Mouse (Mus musculus) bone marrow, adult 2 months (tissue): ENCODE results near the gene Arhgap23. TPM values are rescaled to one million over a fixed set of nuclear protein-coding genes. Genes with fewer than 3 reads are reported as not detected.

Source experiments
- H3K27ac ChIP-seq: fragments of 200-500 bp; 2 replicates; pipeline ENCODE4 v1.5.1; 2012; ENCODE audit warnings: low read depth, mild to moderate bottlenecking, control low read depth, inconsistent platforms, low read length; ENCODE audit not compliant: control insufficient read depth, poor library complexity, insufficient read depth
- H3K4me1 ChIP-seq: fragments of 200-500 bp; 2 replicates; pipeline ENCODE4 v1.6.1; 2011; ENCODE audit warnings: low read length; ENCODE audit not compliant: control insufficient read depth, insufficient read depth
- H3K4me3 ChIP-seq: fragments of 200-500 bp; replicated peaks from 2 replicates; pipeline ENCODE3; 2011; ENCODE audit warnings: mild to moderate bottlenecking, low read depth, low read length, control low read depth; ENCODE audit not compliant: control insufficient read depth
- CTCF ChIP-seq: fragments of 200-500 bp; IDR thresholded peaks from 2 replicates; pipeline ENCODE4 v1.5.1; 2011; ENCODE audit warnings: low read length, control low read depth; ENCODE audit not compliant: control insufficient read depth, insufficient read depth
- POLR2A ChIP-seq: fragments of 200-500 bp; IDR thresholded peaks from 2 replicates; pipeline ENCODE4 v1.6.1; 2011; ENCODE audit warnings: low read depth, mild to moderate bottlenecking, control low read depth, low read length, borderline replicate concordance; ENCODE audit not compliant: control insufficient read depth
- WGBS: fragments of 180-500 bp; shearing (Covaris S2); methylation state at CpG from one replicate; pipeline ENCODE4 v1.1.7; 2018; 5-methylcytosine and 5-hydroxymethylcytosine counted together
- polyA plus RNA-seq: library from polyadenylated mRNA; stranded (reverse); fragments of >200 nt; gene quantifications from 2 replicates; pipeline ENCODE4 v1.2.4, GENCODE M21; 2011; ENCODE audit warnings: low replicate concordance; ENCODE audit not compliant: missing spikeins, insufficient read depth, insufficient read length

The Arhgap23 gene
- polyA plus RNA-seq, 1 experiment, result 39.9 TPM

DNA sequence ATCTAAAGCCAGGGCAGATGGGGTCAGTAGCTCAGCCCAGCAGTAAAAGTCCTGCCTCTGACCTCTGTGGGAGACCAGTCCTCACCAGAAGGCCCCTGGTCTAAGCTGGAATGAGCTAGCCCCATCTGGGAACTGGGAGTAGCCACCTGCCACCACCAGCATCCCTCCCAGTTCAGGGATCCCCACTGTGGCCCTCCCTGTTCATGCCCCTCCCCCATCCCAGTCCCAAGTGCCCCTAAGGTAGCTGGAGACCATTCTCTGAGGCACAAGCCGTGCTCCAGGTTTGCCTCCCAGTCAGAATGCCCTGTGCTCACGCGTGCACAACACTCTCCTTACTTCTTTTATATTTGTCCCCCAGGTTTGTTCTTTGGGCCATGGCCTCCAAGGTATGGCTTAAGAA is 97.7 kb downstream of the Arhgap23 start:
- WGBS, result 92% methylated on average over 3 of the region's 3 CpGs
- Histone ChIP-seq H3K4me1 (peaks cover 3% of the 10 kb centered on the region; the same call in 1 of the 2 replicates), H3K4me3 (no peak overlapping the region), H3K27ac (no peak overlapping the region)
- TF ChIP-seq POLR2A, result no peak
- TF ChIP-seq CTCF, result no peak

DNA sequence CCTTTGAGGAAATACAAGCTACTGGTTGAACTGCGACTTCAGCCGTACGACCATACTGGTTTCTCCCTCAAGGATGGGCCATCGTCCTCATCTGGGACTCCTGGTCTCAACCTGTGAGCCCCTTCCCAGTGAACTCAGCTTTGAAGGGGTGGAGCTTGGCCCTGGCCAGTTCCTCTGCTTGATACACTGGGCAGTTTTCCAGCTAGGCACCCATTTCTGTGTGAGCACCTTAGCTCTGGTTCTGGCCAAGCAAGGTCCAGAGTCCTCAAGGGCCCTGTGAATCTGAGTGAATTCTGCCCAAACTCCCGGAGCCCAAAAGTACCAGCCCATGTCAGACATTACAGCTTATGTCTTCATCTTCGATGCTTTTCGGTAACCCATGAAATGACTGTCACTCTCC is 105.2 kb downstream of the Arhgap23 start:
- H3K4me3 ChIP-seq, result no peak overlapping the region
- no peaks in the 10 kb centered on the region for H3K4me1 ChIP-seq
- 87% methylated on average over 7 of the region's 7 CpGs for WGBS
- no peak for TF ChIP-seq POLR2A
- no peak for TF ChIP-seq CTCF
- H3K27ac ChIP-seq, result no peak overlapping the region

DNA sequence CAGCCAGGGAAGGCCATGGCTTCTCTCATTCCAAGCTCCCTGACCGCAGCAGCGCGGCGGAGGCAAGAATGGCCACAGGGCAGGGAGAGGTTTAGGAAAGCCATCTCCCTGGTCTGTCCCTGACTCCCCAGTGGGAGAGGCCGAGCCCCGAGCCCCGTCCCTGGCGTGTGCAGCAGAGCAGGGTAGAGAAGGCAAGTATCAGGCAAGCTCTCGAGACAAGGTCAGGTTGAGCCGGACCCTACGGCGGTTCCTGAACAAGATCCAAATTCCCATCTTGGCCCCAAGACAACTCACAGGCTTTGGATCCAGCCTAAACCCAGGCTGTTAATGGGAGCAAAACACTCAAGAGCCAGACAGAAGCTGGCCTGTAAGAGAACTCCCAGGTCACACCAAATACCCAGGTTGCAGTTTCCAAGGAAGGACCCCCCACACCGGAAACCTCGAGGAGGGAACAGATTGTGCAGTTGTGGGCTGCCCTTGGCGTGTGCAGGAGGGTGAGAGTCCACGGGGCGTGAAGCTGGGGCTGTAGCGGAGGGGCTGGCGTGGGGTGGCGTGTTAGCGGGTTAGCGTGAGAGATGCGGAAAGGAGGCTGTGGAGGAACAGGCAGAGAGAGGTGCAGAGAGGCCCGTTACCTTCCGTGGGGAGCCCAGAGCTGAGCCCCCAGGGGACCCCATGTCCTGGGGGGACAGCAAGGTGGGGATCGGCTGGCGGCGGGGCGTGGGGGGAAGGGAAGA is 106.6 kb downstream of the Arhgap23 start:
- Histone ChIP-seq H3K4me3 (no peak overlapping the region), H3K4me1 (no peaks in the 10 kb centered on the region), H3K27ac (no peak overlapping the region)
- TF ChIP-seq CTCF, result no peak
- no peak for TF ChIP-seq POLR2A
- 86% methylated on average over 29 of the region's 29 CpGs for WGBS

DNA sequence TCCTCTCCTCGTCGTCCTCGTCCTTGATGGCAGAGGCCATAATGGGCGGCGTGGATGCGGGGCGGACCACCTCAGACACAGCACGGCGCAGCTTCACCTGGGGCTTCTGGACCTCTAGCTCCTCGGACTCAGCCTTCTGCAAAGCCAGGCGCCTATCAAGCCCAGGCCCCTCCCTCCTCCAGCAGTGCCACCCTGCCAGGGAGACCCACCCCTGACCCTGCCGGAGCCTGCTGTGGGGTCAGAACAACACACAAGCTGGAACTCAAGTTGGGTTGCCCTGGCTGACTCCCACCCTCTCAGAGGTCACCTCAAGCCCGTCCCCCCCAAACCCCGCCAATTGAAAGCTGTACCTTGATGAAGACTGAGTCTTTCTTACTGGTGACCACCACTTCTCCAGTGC is 107.8 kb downstream of the Arhgap23 start:
- no peak for TF ChIP-seq POLR2A
- TF ChIP-seq CTCF, result no peak
- WGBS, result 81% methylated on average over 14 of the region's 14 CpGs

DNA sequence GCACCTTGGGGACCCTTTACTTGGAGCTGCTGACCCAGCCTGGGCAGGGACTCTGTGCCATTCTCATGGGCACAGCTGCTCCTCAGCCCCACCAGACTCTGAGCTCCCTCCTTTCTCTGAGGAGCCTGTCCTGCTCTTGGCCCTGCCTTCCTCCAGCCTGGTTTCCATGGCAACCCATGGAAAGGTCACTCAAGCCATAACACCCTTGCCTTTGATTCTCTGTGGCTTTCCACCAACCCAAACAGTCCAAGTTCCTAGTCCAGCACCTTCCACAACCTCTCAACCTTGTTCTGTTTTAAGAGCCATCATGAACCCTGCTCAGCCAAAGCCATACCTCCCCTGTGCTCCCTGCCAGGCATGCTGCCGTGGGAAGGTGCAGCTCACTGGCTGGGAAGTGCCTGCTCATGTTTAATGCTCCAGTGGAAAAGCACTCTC is 108.5 kb downstream of the Arhgap23 start:
- 52% methylated on average over 1 of the region's 1 CpGs for WGBS
- H3K4me3 ChIP-seq, result no peak overlapping the region
- H3K4me1 ChIP-seq, result no peaks in the 10 kb centered on the region
- TF ChIP-seq POLR2A, result no peak
- TF ChIP-seq CTCF, result no peak
- H3K27ac ChIP-seq, result no peak overlapping the region

More for the DNA sequence above, 107.8 kb downstream of the Arhgap23 start:
- no peak overlapping the region for H3K4me3 ChIP-seq
- H3K27ac ChIP-seq, result no peak overlapping the region
- H3K4me1 ChIP-seq, result no peaks in the 10 kb centered on the region

DNA sequence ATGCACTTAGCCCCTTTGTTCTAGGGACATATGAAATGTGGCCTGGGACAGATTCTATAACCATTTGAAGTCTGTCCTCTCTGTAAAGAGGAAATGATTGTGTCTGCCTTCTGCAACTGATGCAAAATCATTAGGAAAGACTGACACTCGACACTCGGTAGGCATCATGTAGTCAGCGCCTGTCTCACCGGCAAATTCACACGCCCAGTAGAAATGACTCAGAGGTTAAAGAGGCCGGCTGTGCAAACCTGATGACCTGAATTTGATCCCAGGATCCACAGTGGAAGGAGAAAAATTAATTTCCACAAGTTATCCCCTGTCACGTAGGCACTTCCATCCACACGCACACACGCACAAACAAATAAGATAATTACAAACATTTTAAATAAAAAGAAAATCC is 109.0 kb downstream of the Arhgap23 start:
- H3K4me3 ChIP-seq, result no peak overlapping the region
- no peak for TF ChIP-seq POLR2A
- no peak for TF ChIP-seq CTCF
- H3K4me1 ChIP-seq, result no peaks in the 10 kb centered on the region
- no peak overlapping the region for H3K27ac ChIP-seq
- 82% methylated on average over 9 of the region's 9 CpGs for WGBS

DNA sequence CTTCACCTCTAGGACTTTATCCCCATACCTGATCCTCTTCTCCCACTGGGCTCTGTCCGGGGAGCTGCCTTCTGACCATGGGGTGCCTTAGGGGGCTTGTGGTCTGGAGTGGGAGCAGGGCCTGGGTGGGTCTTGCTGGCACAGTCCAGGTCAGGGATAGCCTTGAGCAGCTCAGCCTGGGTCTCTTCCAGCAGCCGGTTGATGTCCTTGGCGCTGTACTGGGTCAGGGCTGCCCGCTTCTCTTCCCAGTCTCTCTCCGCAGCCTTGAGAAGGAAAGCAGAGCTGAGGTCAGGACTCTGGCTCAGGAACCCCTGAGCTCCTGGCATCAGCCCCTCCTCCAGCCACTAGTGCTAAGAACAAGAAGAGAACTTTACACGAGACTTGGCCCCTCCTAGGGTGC is 110.0 kb downstream of the Arhgap23 start:
- no peaks in the 10 kb centered on the region for H3K4me1 ChIP-seq
- H3K4me3 ChIP-seq, result no peak overlapping the region
- TF ChIP-seq POLR2A, result no peak
- no peak for TF ChIP-seq CTCF
- no peak overlapping the region for H3K27ac ChIP-seq
- 79% methylated on average over 6 of the region's 6 CpGs for WGBS

DNA sequence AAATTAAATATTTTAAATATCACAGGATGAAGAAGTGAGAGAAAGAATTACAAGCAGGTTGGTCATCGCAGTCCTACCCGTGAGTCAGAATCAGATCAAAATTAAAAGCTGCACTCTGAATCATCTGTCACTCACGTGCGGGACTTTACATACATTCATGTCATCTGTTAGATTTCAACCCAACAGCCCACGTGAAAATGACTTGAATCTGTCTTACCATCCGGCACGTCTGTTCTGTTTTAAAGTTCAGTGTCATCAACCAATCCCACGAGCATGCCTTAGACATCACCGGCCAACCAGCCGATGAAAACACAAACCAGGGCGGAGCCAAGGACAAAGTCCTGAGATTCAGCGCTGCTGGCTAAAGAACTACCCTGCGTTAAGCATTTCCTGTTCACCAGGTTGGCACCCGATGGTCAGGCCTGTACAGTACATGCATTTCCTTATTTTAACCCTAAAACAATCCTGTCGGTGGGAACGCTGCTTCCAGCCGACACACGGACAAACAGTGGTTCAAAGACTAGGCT is 113.0 kb downstream of the Arhgap23 start:
- no peak for TF ChIP-seq CTCF
- no peak for TF ChIP-seq POLR2A
- Histone ChIP-seq H3K4me1 (no peaks in the 10 kb centered on the region; the same call in 1 of the 2 replicates), H3K27ac (no peak overlapping the region), H3K4me3 (no peak overlapping the region)
- WGBS, result 84% methylated on average over 18 of the region's 18 CpGs
